Mouse (Mus musculus) liver, postnatal 0 days (tissue): ENCODE results near the gene Padi2.

Experiments used
- CTCF ChIP-seq: sonication (generic); IDR thresholded peaks from 2 replicates; pipeline ENCODE4 v1.5.1; 2016; ENCODE audit warnings: antibody characterized with exemption, low read depth
- EP300 ChIP-seq: IDR thresholded peaks from 2 replicates; pipeline ENCODE4 v1.6.1; 2016; ENCODE audit warnings: antibody characterized with exemption, low read depth, mild to moderate bottlenecking

- no peak for TF ChIP-seq CTCF
- TF ChIP-seq EP300, result no peak
Observed at GRCm38 (mm10) chr4:140876681-140877080, 29.5 kb upstream of the Padi2 start.
